10 mouse cellular contexts compared by ENCODE assay signal in genomic region chr8:121844765-121845164, GRCm38 (mm10).
"Had no signal": no experiment of that assay in that cellular context is flagged by ENCODE, and none has a peak within 500 bp of the region (broad histone marks: within the 10 kb centered on the region; RNA-seq: fewer than 3 reads in every experiment).

No protein-coding gene starts in this region.

- ATAC-seq: liver, embryonic 12.5 days; midbrain, embryonic 15.5 days had no signal

- DNase-seq: kidney, adult 18-20 months; kidney, adult 9 months; kidney, postnatal 14 days; kidney, postnatal 4 days; liver; lung, adult 18-20 months; lung, postnatal 14 days; thymus, postnatal 36 days had no signal
